Mouse (Mus musculus): ENCODE measurements around the gene Lyzl4. TPM values are rescaled to one million over a fixed set of nuclear protein-coding genes. Genes with fewer than 3 reads are reported as not detected.
A peak's percentile ranks its signal among the peaks of the same experiment; 100 is the strongest.

Gene Lyzl4
- total RNA-seq (2021): under 1 TPM in 1 of 2 experiments, not detected in 1; 0.48 TPM
- long read RNA-seq, experiment 1: 0 reads
- long read RNA-seq, experiment 2: 0 reads

- peak; percentile 89 for DNase-seq
Measured at GRCm38 (mm10) chr9:121642001-121642400, at the start of gene Lyzl4. Gene Lyzl4 (minus strand): TSS chr9:121642096.

GRCm38 (mm10) chr9:121690734-121691133 is 48.8 kb upstream of the Lyzl4 start:
- no peak for DNase-seq

- DNase-seq: no peak
Measured at GRCm38 (mm10) chr9:121690200-121690651, 48.3 kb upstream of the Lyzl4 start.

GRCm38 (mm10) chr9:121684702-121685101 is 42.8 kb upstream of the Lyzl4 start:
- DNase-seq: no peak

- DNase-seq: no peak
Measured at GRCm38 (mm10) chr9:121682037-121682680, 40.3 kb upstream of the Lyzl4 start.

GRCm38 (mm10) chr9:121681191-121681590 is 39.3 kb upstream of the Lyzl4 start:
- no peak for DNase-seq

- peak; percentile 63 for DNase-seq
Measured at GRCm38 (mm10) chr9:121679549-121679948, 37.7 kb upstream of the Lyzl4 start.

GRCm38 (mm10) chr9:121677476-121677875 is 35.6 kb upstream of the Lyzl4 start:
- DNase-seq: no peak

- no peak for DNase-seq
Measured at GRCm38 (mm10) chr9:121677069-121677468, 35.2 kb upstream of the Lyzl4 start.

GRCm38 (mm10) chr9:121675556-121675955 is 33.7 kb upstream of the Lyzl4 start:
- DNase-seq: no peak

GRCm38 (mm10) chr9:121675011-121675410 is 33.1 kb upstream of the Lyzl4 start:
- no peak for DNase-seq

GRCm38 (mm10) chr9:121673716-121674115 is 31.8 kb upstream of the Lyzl4 start:
- DNase-seq: no peak

GRCm38 (mm10) chr9:121672311-121672710 is 30.4 kb upstream of the Lyzl4 start:
- DNase-seq: no peak

- peak; percentile 56 for DNase-seq
Measured at GRCm38 (mm10) chr9:121671300-121671699, 29.4 kb upstream of the Lyzl4 start.

GRCm38 (mm10) chr9:121669348-121669791 is 27.5 kb upstream of the Lyzl4 start:
- peak; percentile 77 for DNase-seq

GRCm38 (mm10) chr9:121667822-121668221 is 25.9 kb upstream of the Lyzl4 start:
- no peak for DNase-seq

GRCm38 (mm10) chr9:121666957-121667630 is 25.2 kb upstream of the Lyzl4 start:
- no peak for DNase-seq

- DNase-seq: no peak
Measured at GRCm38 (mm10) chr9:121664104-121664503, 22.2 kb upstream of the Lyzl4 start.

- no peak for DNase-seq
Measured at GRCm38 (mm10) chr9:121663467-121663866, 21.6 kb upstream of the Lyzl4 start.

- DNase-seq: no peak
Measured at GRCm38 (mm10) chr9:121659791-121660190, 17.9 kb upstream of the Lyzl4 start.

GRCm38 (mm10) chr9:121658248-121658647 is 16.4 kb upstream of the Lyzl4 start:
- DNase-seq: no peak

GRCm38 (mm10) chr9:121657143-121657542 is 15.2 kb upstream of the Lyzl4 start:
- no peak for DNase-seq

GRCm38 (mm10) chr9:121656322-121656721 is 14.4 kb upstream of the Lyzl4 start:
- no peak for DNase-seq

- DNase-seq: no peak
Measured at GRCm38 (mm10) chr9:121653668-121654067, 11.8 kb upstream of the Lyzl4 start.
